Mouse (Mus musculus) activated CD4-positive, CD25-positive, alpha-beta regulatory T cell, adult 4 months (primary cell): ENCODE data around the gene Crx. TPM values are rescaled to one million over a fixed set of nuclear protein-coding genes. Genes with fewer than 3 reads are reported as not detected.

Source experiments
- ATAC-seq: one replicate; pipeline ENCODE4 v1.8.0; 2017
- polyA plus RNA-seq, 2 experiments: library from polyadenylated mRNA; unstranded; fragments of 100-300 nt; shearing (Covaris generic); gene quantifications; one replicate each; pipeline ENCODE4 v1.2.1; 2017

The Crx gene
- polyA plus RNA-seq, 2 experiments from 2014 or later, result not detected

DNA sequence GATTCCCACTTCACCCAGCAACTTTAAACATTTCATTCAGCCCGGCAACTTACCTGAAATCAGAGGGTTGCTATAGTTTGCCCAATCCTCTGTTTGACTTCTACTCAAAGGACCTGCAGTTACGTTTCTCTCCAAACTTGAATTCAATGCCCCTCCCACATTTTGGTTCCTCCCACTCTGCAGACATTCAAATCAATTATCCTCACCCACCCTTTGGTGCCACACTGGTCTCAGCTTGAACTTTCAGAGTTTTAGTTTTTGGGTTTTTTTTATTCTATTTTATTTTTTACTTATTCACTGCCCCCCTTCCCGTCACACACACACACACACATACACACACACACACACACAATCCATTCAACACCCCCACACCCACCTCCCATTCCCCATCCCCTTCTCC, 40.2 kb downstream of the Crx start, which contains the start of gene Obox6:
Obox6 (minus strand) TSS at position 101 of the 400 bp plus-strand sequence.
- ATAC-seq, result no peak

Other genes starting within 250 kb of the Crx start
- not detected for gene Obox3, start 240.1 kb downstream of the Crx start, polyA plus RNA-seq
- not detected for gene Obox5, start 129.8 kb downstream of the Crx start, polyA plus RNA-seq
- gene Obox6, start 40.3 kb downstream of the Crx start, polyA plus RNA-seq, result not detected
- gene Crxos, start 2.6 kb upstream of the Crx start, polyA plus RNA-seq, result not detected
- gene Selenow, start 42.4 kb upstream of the Crx start, polyA plus RNA-seq, result 100 to 1,000 TPM; 824 to 866 TPM
- 100 to 1,000 TPM; 334 to 398 TPM for gene Nop53, start 66.1 kb upstream of the Crx start, polyA plus RNA-seq
- under 1 TPM; 0.07 to 0.11 TPM for gene Ehd2, start 87.6 kb upstream of the Crx start, polyA plus RNA-seq
- 1 to 10 TPM; 3.7 TPM for gene Bicra, start 168.0 kb upstream of the Crx start, polyA plus RNA-seq
- under 1 TPM in 1 of 2 experiments, not detected in 1; 0.11 TPM for gene Zfp541, start 181.8 kb upstream of the Crx start, polyA plus RNA-seq
- gene Napa, start 218.5 kb upstream of the Crx start, polyA plus RNA-seq, result 100 to 1,000 TPM; 162 to 259 TPM
- gene Kptn, start 239.9 kb upstream of the Crx start, polyA plus RNA-seq, result 10 to 100 TPM; 18.6 to 21.8 TPM
- gene Slc8a2, start 249.9 kb upstream of the Crx start, polyA plus RNA-seq, result not detected